Comparison of ENCODE assay signal across 8 mouse cellular contexts in genomic region chr16:30069950-30070770, GRCm38 (mm10). TPM values are rescaled to one million over a fixed set of nuclear protein-coding genes. Genes with fewer than 3 reads are reported as not detected.
DNase-seq lines count a peak whose midpoint lies in the region; ATAC-seq and TF ChIP-seq lines count a peak whose summit lies in the region.

No protein-coding gene starts in this region.

- WGBS in hindbrain, postnatal 0 days: 2% methylated on average over 58 of the region's 82 CpGs
- under 1% methylated on average over 82 of the region's 82 CpGs for WGBS in small intestine, adult 2 months

- H3K36me3 ChIP-seq in hindbrain, postnatal 0 days (ENCODE audit: insufficient read depth, low read length): no peaks in the 10 kb centered on the region
- H3K36me3 ChIP-seq in small intestine, adult 2 months (ENCODE audit: control insufficient read depth, insufficient read depth, low read length): peaks cover 7% of the 10 kb centered on the region

- no peak for TF ChIP-seq CTCF in hindbrain, postnatal 0 days (IDR thresholded peaks at IDR 0.05; ENCODE audit: low read depth)
- no peak for TF ChIP-seq CTCF in small intestine, adult 2 months (IDR thresholded peaks at IDR 0.05; ENCODE audit: extremely low read depth, insufficient read length, insufficient replicate concordance, low read depth, low read length)

- H3K27ac ChIP-seq in hindbrain, postnatal 0 days: peak overlapping the region; percentile 52; the same call in 1 of the 2 replicates
- peak overlapping the region; percentile 81 for H3K27ac ChIP-seq in small intestine, adult 2 months (ENCODE audit: insufficient read depth, low read depth, low read length)

- H3K9me3 ChIP-seq in hindbrain, postnatal 0 days (ENCODE audit: low read length): no peaks in the 10 kb centered on the region

- intact Hi-C loops in left cerebral cortex, postnatal 36 days (cut with DNase I): loop anchor here (1.0 to 5.0 kb wide), 4 partner anchors 118 to 258 kb away; no protein-coding TSS in a partner anchor

- peaks cover 5% of the 10 kb centered on the region; the same call in 1 of the 2 replicates for H3K4me1 ChIP-seq in hindbrain, postnatal 0 days (ENCODE audit: insufficient read depth, low read length)
- peaks cover 7% of the 10 kb centered on the region for H3K4me1 ChIP-seq in small intestine, adult 2 months (ENCODE audit: control insufficient read depth, insufficient read depth, insufficient read length, low read length)

- DNase-seq in T-cell, adult 2 months (ENCODE audit: low spot score): peak; percentile 48
- peak; percentile 78 to 87 for DNase-seq in cerebellum, postnatal 25 days
- peak; percentile 83 to 88 for DNase-seq in gastrocnemius, adult 8-10 months (ENCODE audit: low spot score in 2 of 2)
- peak; percentile 76 for DNase-seq in hindbrain, postnatal 0 days (ENCODE audit: low spot score)
- peak; percentile 71 to 75 for DNase-seq in left cerebral cortex, postnatal 36 days (ENCODE audit: low spot score in 2 of 2)
- peak; percentile 80 for DNase-seq in mesoderm, embryonic 11.5 days (ENCODE audit: low read depth, low spot score)

- H3K9ac ChIP-seq in hindbrain, postnatal 0 days (replicated peaks; ENCODE audit: low read length): peak overlapping the region; percentile 68

- ATAC-seq in hindbrain, postnatal 0 days: peak; percentile 69
- no peak for ATAC-seq in erythroid progenitor cell, adult 5-6 weeks (replicated peaks; ENCODE audit: low FRiP score, poor library complexity, severe bottlenecking)

- no peak; the same call in 1 of the 2 replicates for TF ChIP-seq POLR2A in small intestine, adult 2 months (IDR thresholded peaks at IDR 0.05; ENCODE audit: low read depth, low read length)

- H3K27me3 ChIP-seq in hindbrain, postnatal 0 days (ENCODE audit: insufficient read depth, low read length): peaks cover 10% of the 10 kb centered on the region; the same call in 1 of the 2 replicates
- no peaks in the 10 kb centered on the region for H3K27me3 ChIP-seq in small intestine, adult 2 months (ENCODE audit: control insufficient read depth, insufficient read depth, low read length)

- peak overlapping the region; percentile 54 for H3K4me3 ChIP-seq in hindbrain, postnatal 0 days (ENCODE audit: low read length)
- peak overlapping the region; percentile 63 for H3K4me3 ChIP-seq in small intestine, adult 2 months (ENCODE audit: low read depth, low read length)

- H3K4me2 ChIP-seq in hindbrain, postnatal 0 days (ENCODE audit: low read depth, low read length): peak overlapping the region; percentile 91

RNA-seq across cellular contexts. Expression of gene Hes1, which starts 6.0 kb away (rescaled TPM):
- total RNA-seq in gastrocnemius, adult 8-10 months (2022): 10 to 100 TPM in 2 of 4 experiments, 1 to 10 TPM in 2; 8.9 to 13.4 (median 9.9) TPM
- total RNA-seq in hindbrain, postnatal 0 days (2014; rRNA removed): 9.2 and 19.8 TPM in 2 replicates
- 10.6 and 12.5 TPM in 2 replicates for polyA plus RNA-seq in hindbrain, postnatal 0 days (2015; fragmentation: Nextera tagmentation; extraction: Ambion mirVana)
- 10 to 100 TPM; 18.1 to 18.3 TPM for total RNA-seq in left cerebral cortex, postnatal 36 days (2021)
- 135 and 295 TPM in 2 replicates for polyA plus RNA-seq in small intestine, adult 2 months (2012; rRNA removed)
- 1.8 TPM in 1 of 2 replicates, not detected in the other for total RNA-seq in erythroid progenitor cell, adult 5-6 weeks (2015; ENCODE audit: low replicate concordance)
- 2.1 TPM in 1 of 2 replicates, not detected in the other for total RNA-seq in erythroid progenitor cell, adult 5-6 weeks (2017; ENCODE audit: low replicate concordance)
